Mouse (Mus musculus) CH12.LX (cell line): ENCODE measurements around the gene Dhx8.

Experiments used
- HCFC1 ChIP-seq: IDR thresholded peaks from 2 replicates; pipeline ENCODE4 v1.6.1; 2012; ENCODE audit warnings: low read depth, mild to moderate bottlenecking, inconsistent platforms, low read length, improper control_type of control experiment
- MAFK ChIP-seq: IDR thresholded peaks from 2 replicates; pipeline ENCODE4 v1.6.1; 2011; ENCODE audit warnings: low read length, improper control_type of control experiment; ENCODE audit not compliant: insufficient replicate concordance
- NRF1 ChIP-seq: IDR thresholded peaks from 2 replicates; pipeline ENCODE4 v1.6.1; 2014; ENCODE audit warnings: low read depth, mild to moderate bottlenecking, inconsistent platforms, low read length, improper control_type of control experiment, moderate library complexity
- POLR2A ChIP-seq: IDR thresholded peaks from 2 replicates; pipeline ENCODE4 v1.6.1; 2011; ENCODE audit warnings: low read depth, mild to moderate bottlenecking, improper control_type of control experiment, low read length
- SIN3A ChIP-seq: IDR thresholded peaks from 2 replicates; pipeline ENCODE4 v1.6.1; 2012; ENCODE audit warnings: low read length, improper control_type of control experiment, inconsistent platforms
- ZC3H11A ChIP-seq: IDR thresholded peaks from 2 replicates; pipeline ENCODE4 v1.6.1; 2012; ENCODE audit warnings: low read depth, mild to moderate bottlenecking, inconsistent platforms, low read length, improper control_type of control experiment
- ZMIZ1 ChIP-seq: IDR thresholded peaks from 2 replicates; pipeline ENCODE4 v1.6.1; 2012; ENCODE audit warnings: low read depth, mild to moderate bottlenecking, inconsistent platforms, low read length, improper control_type of control experiment

GRCm38 (mm10) chr11:101698114-101698513, 34.6 kb upstream of the Dhx8 start:
- TF ChIP-seq MAFK (no peak), POLR2A (no peak), NRF1 (no peak), SIN3A (no peak), ZC3H11A (no peak), HCFC1 (no peak), ZMIZ1 (no peak)
